In genomic region chr2:72090061-72090460, GRCm38 (mm10) we compare ENCODE assay signal across 11 mouse cellular contexts.
DNase-seq lines count a peak whose midpoint lies in the region.
"Had no signal": no experiment of that assay in that cellular context is flagged by ENCODE, and none has a peak within 500 bp of the region (broad histone marks: within the 10 kb centered on the region; RNA-seq: fewer than 3 reads in every experiment).

No protein-coding gene starts in this region.

- peak; percentile 48 to 90 for DNase-seq in adrenal gland, adult (ENCODE audit: inconsistent age in 2 of 2, low spot score in 1 of 2)
- no peak for DNase-seq in adrenal gland, postnatal 10 days
- DNase-seq in adrenal gland, postnatal 14 days, result peak; percentile 27
- DNase-seq in adrenal gland, postnatal 25 days, result no peak
- DNase-seq in 416B (ENCODE audit: low read depth), result peak; percentile 13
- DNase-seq in gastrocnemius, postnatal 25 days, result no peak
- DNase-seq: cerebellum, adult 11 months; cerebellum, adult 8-10 months; cerebellum, adult 9-11 months; cerebellum, postnatal 36 days; embryo, embryonic 11 days had no signal

Comparison
In these comparisons a context has a peak if more than half of its experiments do, and no peak if none do; other contexts are left out.
1. DNase-seq: peak in adrenal gland, adult (2 of 2), adrenal gland, postnatal 14 days (single experiment) and 416B (single experiment); none in adrenal gland, postnatal 10 days (single experiment), adrenal gland, postnatal 25 days (single experiment) and gastrocnemius, postnatal 25 days (single experiment).